Mouse (Mus musculus): Measurements from ENCODE around the gene Klf12. TPM values are rescaled to one million over a fixed set of nuclear protein-coding genes. Genes with fewer than 3 reads are reported as not detected.
A peak's percentile ranks its signal among the peaks of the same experiment; 100 is the strongest.

The Klf12 gene
- 10 to 100 TPM; 12.2 to 14.5 TPM for total RNA-seq (2021)
- long read RNA-seq, experiment 1, partial matches to known transcripts, result 0 of 1 reads
- long read RNA-seq, experiment 1, other reads (novel, unspliced or antisense), result 1 of 1 reads
- long read RNA-seq, experiment 2, result 0 reads

DNA sequence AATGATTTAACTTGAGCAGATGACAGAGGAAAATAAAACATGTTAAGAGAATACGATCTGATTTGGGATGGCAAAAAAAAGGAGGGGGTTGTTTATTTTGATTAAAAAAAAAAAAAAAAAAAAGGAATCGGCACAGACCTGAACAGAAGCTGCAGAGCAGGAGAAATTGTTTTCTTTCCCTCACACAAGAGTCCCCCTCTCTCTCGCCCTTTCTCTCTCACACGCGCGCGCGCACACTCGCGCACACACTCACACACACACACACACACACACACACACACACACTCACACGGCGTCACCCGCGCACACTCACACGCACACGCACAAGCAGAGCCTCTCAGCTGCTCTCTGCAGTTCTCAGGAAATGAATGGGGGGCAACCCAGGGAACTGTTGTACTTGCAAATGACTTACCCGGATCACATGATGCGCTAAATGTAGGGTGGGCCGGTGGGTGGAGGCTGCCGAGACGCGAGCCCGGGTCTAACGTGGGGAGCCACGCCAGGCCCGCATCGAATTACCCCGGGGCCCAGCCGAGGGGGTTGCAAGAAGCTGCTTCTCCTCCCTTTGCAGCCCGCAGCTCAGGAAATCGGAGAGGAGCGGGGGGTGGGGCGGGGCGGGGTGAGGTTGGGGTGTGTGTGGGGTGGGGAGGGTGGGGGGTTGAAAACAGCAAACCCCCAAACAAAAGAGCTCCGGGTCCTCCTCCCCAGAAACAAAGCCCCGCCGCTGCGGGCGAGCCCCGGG lies at the start of gene Klf12:
TSS of gene Klf12 (minus strand) at position 561 of the 742 bp plus-strand sequence.
- DNase-seq, result peak; percentile 83

DNA sequence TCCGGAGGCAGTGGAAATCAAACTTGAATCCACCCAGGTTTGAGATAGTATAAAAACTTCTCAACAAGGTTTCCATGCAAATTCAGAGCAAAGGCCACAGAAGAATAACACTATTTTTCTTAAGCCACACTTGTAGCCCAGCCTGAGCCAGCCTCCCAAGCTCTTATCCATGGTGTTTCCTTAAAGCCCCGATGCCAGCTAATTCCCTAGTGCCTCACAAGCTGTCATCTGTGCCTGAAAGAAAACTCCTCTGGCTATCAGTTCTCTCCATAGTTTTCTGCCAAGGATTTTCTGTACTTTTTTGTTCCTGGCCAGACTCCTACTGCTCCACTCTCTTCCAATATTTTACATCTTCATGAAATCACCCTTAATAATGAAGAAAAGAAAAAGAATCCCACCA lies 48.9 kb upstream of the Klf12 start:
- DNase-seq, result peak; percentile 34

DNA sequence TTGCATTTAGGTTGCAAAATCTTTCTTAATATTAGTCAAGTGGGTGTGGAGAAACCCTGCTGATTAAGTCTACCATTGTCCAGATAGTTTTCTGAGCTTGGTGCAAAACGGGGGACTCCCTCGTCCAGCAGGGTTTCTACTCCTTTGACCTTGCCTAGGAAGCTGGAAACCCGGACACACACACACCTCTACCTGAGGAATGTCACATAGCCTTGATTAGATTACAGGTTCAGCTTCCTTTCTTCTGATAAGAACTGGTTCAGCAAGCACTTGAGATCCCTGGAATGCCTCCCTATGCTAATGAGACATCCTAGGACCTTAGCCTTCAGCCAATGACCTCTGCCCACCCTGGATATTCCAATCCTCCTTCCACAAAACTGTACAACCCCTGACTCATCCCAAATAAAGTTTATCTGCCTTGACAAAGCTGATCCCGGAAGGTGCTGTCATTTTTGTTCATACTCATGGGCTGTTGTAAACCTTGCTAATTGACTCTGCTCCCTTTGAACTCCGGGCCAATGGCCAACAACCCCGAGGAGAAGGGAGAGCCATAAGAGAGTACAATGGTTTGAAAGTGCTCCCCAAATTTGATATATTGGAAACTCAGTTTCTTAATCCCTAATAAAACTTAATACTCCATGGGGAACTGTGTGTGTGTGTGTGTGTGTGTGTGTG lies 44.3 kb upstream of the Klf12 start:
- no peak for DNase-seq

GRCm38 (mm10) chr14:100324303-100324702 lies 39.8 kb upstream of the Klf12 start:
- no peak for DNase-seq

DNA sequence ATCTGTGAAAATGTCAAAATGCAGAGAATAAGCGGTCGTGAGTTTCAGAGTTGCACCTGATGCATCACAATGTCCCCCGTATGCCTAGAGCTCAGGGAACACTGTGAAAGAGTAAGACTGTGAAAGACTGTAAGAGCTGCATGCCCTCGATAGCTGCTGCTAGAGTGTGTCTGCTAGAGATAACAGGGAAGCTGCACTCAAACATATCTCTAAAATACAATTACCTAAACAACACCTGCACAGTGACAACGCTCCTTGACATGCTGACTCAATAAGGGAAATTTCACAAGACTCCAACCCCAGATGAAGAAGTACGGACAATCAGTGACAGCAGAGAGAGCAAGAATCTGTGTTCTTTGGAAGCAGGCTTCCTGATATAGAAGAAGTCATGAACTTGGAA lies 37.5 kb upstream of the Klf12 start:
- DNase-seq, result no peak

DNA sequence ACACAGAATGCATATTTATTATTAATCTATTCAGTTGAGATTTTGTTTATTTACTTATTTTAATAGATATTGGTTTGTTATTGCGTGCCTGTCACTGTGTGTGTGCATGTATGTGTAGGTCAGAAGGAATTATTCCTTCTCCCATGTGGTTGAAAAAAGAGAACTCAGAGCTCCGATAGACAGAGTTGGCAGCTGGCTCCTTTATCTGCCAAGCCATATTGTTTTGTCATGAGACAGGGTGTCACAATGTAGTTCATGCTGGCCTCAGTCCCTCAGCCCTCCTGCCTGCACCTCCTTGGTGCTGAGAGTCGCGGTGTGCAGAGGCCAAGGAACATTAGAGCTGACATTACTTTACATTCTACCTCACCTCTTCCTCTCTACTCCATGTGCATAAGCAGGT lies 32.3 kb upstream of the Klf12 start:
- no peak for DNase-seq

DNA sequence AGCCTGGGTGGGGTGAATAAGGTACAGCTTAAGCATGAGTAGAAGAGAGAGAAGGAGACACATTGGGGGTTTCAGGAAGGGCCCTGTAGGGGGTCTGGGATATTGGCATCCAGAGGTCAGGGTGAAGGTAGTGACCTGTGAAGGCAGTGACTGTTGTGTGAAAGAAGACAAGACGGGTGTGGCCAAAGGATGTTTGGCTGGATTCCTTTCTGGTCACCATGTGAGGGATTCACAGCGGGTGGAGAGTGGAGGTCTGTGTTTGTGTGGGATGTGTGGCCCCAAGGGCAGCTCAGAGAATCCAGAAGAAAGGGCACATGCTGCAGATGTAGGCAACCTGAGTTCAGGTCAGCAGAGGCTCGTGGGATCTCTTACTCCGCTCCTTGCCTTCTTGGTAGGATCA lies 29.6 kb upstream of the Klf12 start:
- DNase-seq, result no peak

GRCm38 (mm10) chr14:100300905-100301304 lies 16.4 kb upstream of the Klf12 start:
- no peak for DNase-seq

DNA sequence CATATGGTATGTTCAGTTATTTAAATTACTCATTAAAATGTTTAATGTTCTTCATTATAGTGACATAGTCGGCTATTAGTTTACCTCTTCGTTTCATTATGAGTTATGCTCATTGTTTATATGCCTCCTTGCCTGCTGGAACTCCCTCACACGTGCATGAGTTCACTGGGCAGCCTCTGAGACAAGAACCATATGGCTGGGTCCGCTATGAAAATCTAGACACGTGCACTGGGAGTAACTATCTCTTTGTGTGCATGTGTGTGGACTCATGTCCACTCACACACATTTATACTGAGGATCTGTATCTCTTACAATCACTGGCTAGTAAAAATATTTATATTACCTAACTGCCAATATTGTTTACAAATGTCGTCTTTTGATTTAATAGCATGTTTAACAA lies 14.4 kb upstream of the Klf12 start:
- no peak for DNase-seq

DNA sequence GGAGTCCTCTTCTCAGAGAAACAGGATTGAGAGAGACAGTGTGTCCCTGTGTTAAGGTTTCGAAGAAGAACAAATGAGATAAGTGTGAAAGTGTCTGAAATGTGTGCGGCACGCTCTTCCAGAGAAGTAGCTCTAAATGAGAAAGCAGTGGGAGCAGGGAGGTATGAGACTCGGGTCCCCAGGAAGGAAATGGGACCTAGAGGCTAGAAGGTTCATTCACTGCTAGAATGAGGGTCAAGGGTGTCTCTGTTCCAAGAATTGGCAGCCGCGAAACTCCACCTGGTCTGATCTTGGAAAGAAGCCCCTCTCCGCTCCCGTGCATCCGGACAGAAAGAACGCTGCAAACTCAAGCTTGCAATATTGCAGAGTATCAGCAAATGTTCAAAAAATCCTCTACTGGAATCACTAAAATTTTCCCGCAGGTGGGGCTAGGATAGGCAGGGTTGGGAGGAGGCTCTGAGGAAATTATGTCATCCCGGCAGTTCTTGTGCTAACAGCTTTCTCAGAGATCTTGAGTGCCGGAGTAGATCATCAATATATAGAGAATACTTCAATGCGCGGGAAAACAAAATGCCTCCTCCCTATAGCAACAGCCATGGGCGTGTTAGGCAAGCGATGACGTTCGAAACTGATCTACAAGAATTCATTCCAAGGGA lies 2.2 kb upstream of the Klf12 start:
- no peak for DNase-seq

GRCm38 (mm10) chr14:100285656-100286585 lies 1.4 kb upstream of the Klf12 start:
- peak; percentile 91 for DNase-seq

- peak; percentile 84 for DNase-seq
Measured at GRCm38 (mm10) chr14:100284861-100285655, 579 bp upstream of the Klf12 start.

GRCm38 (mm10) chr14:100283411-100284118 lies 914 bp downstream of the Klf12 start:
- peak; percentile 26 for DNase-seq

DNA sequence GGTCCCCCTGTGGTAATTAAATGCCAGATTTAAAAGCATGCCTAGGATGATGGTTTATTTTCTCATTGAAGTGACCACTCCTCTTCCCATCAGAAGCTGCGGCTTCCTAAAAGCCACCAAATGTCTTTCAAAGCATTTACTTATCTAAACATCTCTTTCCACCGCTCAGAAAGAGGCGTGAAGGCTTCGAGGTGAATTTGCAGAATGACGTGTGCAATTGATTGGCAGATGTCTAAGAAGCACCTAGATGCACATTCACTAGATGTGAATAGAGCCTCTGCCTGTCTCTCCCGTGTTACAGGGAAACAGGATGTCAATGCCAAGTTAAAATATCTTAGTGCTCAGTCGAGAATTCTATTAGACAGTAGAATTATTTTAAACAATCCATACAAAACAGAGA lies 1.8 kb downstream of the Klf12 start:
- DNase-seq, result no peak

- DNase-seq, result no peak
Measured at GRCm38 (mm10) chr14:100281734-100282133, 2.7 kb downstream of the Klf12 start.

DNA sequence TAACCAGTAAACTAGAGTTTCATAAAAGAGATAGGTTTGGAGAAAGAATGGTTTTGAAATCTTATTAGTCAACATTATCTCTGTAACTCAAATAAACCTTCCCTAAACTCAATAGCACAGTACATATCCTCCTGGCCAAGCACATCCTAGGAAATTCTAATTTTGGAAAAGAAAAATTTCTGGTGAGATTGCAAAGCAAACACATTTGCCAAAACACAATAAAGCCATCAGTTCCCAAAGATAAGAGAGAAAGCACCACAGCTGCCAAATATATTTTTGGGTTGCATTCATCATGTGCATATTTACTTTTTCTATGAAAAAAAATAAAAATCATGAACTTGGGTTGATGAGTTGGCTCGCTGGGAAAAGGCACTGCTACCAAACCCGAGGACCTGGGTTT lies 10.3 kb downstream of the Klf12 start:
- DNase-seq, result no peak

- peak; percentile 22 for DNase-seq
Measured at GRCm38 (mm10) chr14:100260531-100260930, 23.9 kb downstream of the Klf12 start.

- no peak for DNase-seq
Measured at GRCm38 (mm10) chr14:100243046-100243445, 41.4 kb downstream of the Klf12 start.

DNA sequence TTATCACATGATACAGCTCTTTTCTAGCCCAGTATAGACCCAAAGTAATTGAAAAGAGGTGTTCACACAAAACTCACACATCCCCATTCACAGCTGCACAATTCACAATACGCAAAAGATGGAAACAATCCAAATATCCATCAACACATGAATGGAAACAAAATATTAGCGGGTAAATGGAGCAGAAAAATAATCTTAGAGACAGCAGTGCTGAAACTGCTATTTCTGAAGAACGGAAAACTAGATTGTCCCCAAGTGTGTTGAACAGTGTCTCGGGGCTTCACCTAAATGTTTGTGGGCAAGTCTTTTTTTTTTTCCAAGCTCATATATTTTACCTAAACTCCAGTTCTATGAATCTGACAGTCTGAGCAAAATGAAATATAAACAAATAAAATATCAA lies 44.6 kb downstream of the Klf12 start:
- no peak for DNase-seq

DNA sequence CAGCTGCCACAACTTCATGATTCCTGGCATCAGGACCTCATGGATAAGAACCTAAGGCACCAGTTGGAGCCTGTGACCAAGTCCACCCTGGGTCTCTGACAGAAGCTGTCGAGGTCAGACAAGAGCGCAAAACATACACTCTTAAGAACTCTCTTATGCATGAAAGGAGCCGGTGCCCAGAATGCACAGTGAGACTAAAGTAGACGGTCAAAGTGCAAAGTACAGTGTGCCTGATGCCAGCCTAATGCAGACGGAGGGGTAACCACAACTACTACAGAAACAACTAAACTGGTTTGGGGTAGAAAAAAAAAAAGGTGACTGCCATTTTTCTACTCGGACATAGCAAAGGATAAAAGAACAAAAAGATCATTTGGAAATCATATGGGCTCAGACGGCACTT lies 47.7 kb downstream of the Klf12 start:
- DNase-seq, result no peak

Data from gastrocnemius, postnatal 25 days (tissue).